Mouse (Mus musculus) adrenal gland, postnatal 36 days (tissue): ENCODE data around the gene Snx17. TPM values are rescaled to one million over a fixed set of nuclear protein-coding genes. Genes with fewer than 3 reads are reported as not detected.
"Not testable (repeated sequence)": the region's sequence is repeated elsewhere in the genome, so short reads cannot be mapped to it uniquely, and the experiment has no call there.

Experiments used
- DNase-seq, 2 experiments: peaks; one replicate each; pipeline ENCODE4 v3.0.0; 2021; ENCODE audit warnings: mixed read lengths in 1 of 2
- total RNA-seq, 2 experiments: library from RNA; stranded (reverse); gene quantifications; 2 replicates each; pipeline ENCODE4 v1.2.3; 2021

Gene Snx17
- total RNA-seq, 2 experiments from 2014 or later: 106 to 110 TPM

- no peak for DNase-seq
Observed at GRCm38 (mm10) chr5:31196207-31196606, 3.2 kb downstream of the Snx17 start.

- DNase-seq: no peak
Observed at GRCm38 (mm10) chr5:31197072-31197471, 4.0 kb downstream of the Snx17 start.

GRCm38 (mm10) chr5:31198170-31198569 lies 5.1 kb downstream of the Snx17 start:
- peak in 1 of 2 experiments; percentile 23 for DNase-seq

- peak in 1 of 2 experiments; percentile 7 for DNase-seq
Observed at GRCm38 (mm10) chr5:31198616-31199320, 5.7 kb downstream of the Snx17 start.

GRCm38 (mm10) chr5:31199321-31199892 lies 6.4 kb downstream of the Snx17 start:
- no peak for DNase-seq

GRCm38 (mm10) chr5:31199893-31200292 lies 6.9 kb downstream of the Snx17 start:
- peak; percentile 29 to 39 for DNase-seq

- DNase-seq: peak; percentile 19 to 23
Observed at GRCm38 (mm10) chr5:31200327-31200768, 7.3 kb downstream of the Snx17 start.

- DNase-seq: peak; percentile 8 to 17
Observed at GRCm38 (mm10) chr5:31201042-31201741, 8.2 kb downstream of the Snx17 start.

- DNase-seq: peak; percentile 95 to 96
Observed at GRCm38 (mm10) chr5:31201742-31202590, 8.9 kb downstream of the Snx17 start, which contains the start of gene Zfp513. Zfp513 (minus strand) TSS chr5:31202303.

- peak in 1 of 2 experiments; percentile 9 for DNase-seq
Observed at GRCm38 (mm10) chr5:31202933-31203332, 9.9 kb downstream of the Snx17 start.

- DNase-seq: peak; percentile 7 to 24
Observed at GRCm38 (mm10) chr5:31203866-31204265, 10.8 kb downstream of the Snx17 start.

GRCm38 (mm10) chr5:31204421-31204820 lies 11.4 kb downstream of the Snx17 start:
- DNase-seq: no peak

GRCm38 (mm10) chr5:31216554-31216953 lies 23.5 kb downstream of the Snx17 start:
- DNase-seq: not testable (repeated sequence)

- DNase-seq: peak in 1 of 2 experiments; percentile 51
Observed at GRCm38 (mm10) chr5:31218294-31218693, 25.3 kb downstream of the Snx17 start.

GRCm38 (mm10) chr5:31219070-31219469 lies 26.0 kb downstream of the Snx17 start:
- peak in 1 of 2 experiments; percentile 25 for DNase-seq

- no peak for DNase-seq
Observed at GRCm38 (mm10) chr5:31219474-31219873, 26.4 kb downstream of the Snx17 start.

- peak; percentile 62 to 66 for DNase-seq
Observed at GRCm38 (mm10) chr5:31219911-31220447, 27.0 kb downstream of the Snx17 start.

- DNase-seq: peak; percentile 99
Observed at GRCm38 (mm10) chr5:31220448-31221303, 27.6 kb downstream of the Snx17 start, which contains the start of gene Ppm1g. Ppm1g (minus strand) TSS chr5:31220687.

GRCm38 (mm10) chr5:31221304-31221945 lies 28.4 kb downstream of the Snx17 start:
- DNase-seq: peak; percentile 43 to 71

GRCm38 (mm10) chr5:31222696-31223095 lies 29.7 kb downstream of the Snx17 start:
- no peak for DNase-seq
